Mouse (Mus musculus) stomach, adult 2 months (tissue): ENCODE results near the gene Dedd. TPM values are rescaled to one million over a fixed set of nuclear protein-coding genes. Genes with fewer than 3 reads are reported as not detected.

ENCODE experiments used
- polyA plus RNA-seq: library from polyadenylated mRNA; depleted of rRNA; stranded (reverse); fragments of >200 nt; gene quantifications from 2 replicates; pipeline ENCODE4 v1.2.3, GENCODE M21; 2012; rRNA removed

Dedd gene
- 16.3 and 18.4 TPM in 2 replicates for polyA plus RNA-seq

DNA sequence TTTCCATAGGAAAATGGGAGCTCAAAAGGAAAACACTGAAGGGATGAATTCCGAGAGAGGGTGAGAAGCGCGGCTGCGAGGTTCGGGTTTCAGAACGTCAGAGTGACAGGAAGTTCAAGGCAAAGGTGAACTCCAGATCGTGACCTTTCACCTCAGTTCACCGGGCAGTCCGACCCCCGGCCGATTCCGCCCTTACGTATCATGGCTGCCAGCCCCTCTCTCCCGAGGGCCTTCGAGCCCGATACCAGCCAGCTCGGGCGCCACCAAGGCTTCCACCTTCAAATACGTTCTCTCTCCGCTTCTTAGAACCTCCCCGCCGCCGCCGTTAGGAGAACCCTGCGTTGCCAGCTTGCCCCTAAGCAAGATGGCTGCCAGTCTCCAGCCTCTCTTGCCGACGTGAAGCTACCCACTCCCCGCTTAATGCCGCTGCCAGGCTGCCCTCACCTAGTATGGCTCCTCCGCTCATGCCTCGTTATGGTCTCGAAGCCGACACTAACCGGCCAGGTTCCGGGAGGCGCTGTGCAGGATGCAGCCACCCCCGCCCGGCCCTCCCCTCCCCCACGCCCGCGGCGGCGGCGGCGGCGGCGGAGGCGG lies at the start of gene Dedd:
TSS of gene Dedd (plus strand) at position 307 of the 594 bp plus-strand sequence.

DNA sequence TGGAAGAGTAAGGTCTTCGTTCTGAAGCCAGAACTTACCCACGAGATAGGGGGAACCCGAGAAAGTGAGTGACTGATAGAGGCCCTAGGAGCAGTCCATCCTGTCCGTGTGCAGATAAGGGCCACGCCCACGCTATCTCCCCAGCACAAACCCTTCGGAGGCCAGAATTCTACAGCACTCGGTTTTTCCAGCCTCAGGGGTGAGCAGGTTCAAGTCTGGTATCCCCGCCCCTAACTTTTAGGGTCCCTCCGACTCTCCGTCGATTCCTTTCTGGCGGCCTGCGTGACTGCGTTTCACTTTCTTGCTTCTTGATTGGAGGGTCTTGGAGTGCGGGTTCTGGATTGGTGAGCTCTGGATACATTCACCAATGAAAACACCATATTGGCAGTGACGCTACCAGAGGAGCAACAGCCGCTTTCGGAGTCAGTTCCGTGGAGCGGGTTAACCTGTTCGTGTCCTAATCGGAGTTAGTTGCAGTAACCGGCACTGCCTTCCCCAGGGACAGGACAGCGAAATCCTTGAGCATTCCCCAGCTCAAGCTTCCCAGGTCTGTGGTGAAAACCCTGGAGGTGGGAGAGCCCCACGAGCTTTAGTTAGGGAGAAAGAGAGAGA lies 47.9 kb upstream of the Dedd start, which contains the start of gene Ppox:
TSS of gene Ppox (minus strand) at position 271 of the 612 bp plus-strand sequence.

DNA sequence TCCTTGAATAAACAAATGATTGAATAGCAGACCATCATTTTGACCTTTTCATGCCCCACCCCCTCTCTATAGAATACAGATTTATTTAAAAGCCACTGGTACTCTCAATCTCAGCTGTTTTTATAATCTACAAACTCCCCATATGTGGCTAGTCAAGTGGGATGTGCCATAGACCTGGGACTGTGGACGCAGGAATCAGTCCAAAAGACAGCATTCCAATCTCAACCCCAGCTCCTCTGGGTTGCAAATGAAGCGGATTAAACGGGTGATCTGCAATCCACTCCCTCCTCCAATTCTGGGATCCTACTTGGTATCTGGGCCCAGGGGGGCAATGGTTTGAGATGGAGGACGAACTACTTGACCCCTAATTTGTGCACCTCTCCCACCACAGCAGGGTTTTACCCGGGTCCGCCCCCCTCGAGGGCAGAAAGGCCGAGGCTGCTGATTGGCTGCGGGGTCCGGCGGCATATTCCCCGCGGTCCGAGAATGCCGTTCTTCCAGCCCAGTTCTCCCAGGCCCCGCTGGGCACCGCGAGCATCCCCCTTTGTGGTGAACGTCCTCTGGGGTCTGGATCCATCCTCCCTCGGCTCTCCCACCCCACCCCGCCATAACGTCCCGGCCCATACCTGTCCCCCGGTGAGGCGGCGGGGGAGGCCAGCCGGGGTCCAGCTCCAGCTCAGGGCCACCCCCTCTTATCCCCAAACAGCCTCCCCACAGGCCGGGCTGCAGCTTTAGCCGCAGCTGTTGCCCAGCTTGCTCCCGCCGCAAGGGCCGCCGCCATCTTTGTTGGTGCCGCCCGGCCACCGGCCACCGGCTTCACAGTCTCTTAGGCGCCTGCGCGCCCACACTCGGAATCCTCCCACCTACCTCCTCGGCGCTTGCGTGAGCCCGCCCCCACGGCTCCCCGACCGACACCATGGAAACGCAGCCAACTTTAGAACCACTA lies 41.5 kb upstream of the Dedd start, which contains the start of gene Usp21:
TSS of gene Usp21 (minus strand) at position 856 of the 946 bp plus-strand sequence.

DNA sequence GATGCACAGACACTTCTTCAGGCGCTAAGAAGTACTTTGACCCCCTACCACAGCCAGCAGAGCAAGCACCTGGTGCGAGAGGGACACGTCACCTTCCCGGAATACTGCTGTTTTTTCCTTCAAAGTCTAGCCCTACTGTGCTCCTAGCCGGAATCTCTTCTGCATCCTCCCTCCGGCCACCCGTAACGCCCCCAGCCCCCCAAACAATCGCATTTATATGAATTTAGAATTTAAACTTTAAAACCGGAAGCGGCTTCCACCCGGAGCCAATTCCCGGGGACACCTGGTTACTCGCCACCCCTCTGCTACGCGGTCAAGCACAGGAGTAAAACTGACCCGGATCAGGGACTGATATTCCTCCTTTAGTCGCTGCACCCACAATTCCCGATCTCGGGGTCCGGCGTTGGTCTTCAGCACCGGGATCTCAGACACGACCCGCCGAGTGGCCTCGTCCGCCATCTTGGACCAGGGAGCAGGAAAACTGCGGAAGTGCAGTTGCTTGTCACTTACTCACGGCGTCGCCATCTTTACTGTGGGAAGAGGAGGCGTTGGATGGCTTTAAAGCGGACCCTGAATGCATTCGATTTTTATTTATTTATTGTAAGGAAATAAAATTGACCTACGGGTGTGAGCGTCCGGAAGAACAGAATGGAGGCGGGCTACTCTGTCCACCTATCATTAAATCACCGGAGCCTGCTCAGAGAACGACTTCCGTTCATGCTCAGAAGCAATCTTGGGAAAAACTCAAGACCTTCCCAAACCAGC lies 34.5 kb upstream of the Dedd start, which contains the start of gene Ufc1:
TSS of gene Ufc1 (minus strand) at position 727 of the 765 bp plus-strand sequence.

GRCm38 (mm10) chr1:171345225-171346094 lies 16.5 kb downstream of the Dedd start, which contains the start of the genes Nit1 and Pfdn2:
TSS of gene Nit1 (minus strand) at chr1:171345646.
TSS of gene Pfdn2 (plus strand) at chr1:171345670.

GRCm38 (mm10) chr1:171360656-171361055 lies 31.7 kb downstream of the Dedd start, which contains the start of gene Klhdc9:
TSS of gene Klhdc9 (minus strand) at chr1:171360798.

GRCm38 (mm10) chr1:171369845-171370556 lies 41.1 kb downstream of the Dedd start, which contains the start of gene Nectin4:
TSS of gene Nectin4 (plus strand) at chr1:171370099.

GRCm38 (mm10) chr1:171388376-171389102 lies 59.6 kb downstream of the Dedd start, which contains the start of gene Arhgap30:
TSS of gene Arhgap30 (plus strand) at chr1:171388954.

Other genes starting within 250 kb of the Dedd start
- 1.2 and 1.4 TPM in 2 replicates for gene Cfap126, start 215.2 kb upstream of the Dedd start, polyA plus RNA-seq
- 87.8 and 99.3 TPM in 2 replicates for gene Sdhc, start 178.5 kb upstream of the Dedd start, polyA plus RNA-seq
- gene Mpz, start 178.4 kb upstream of the Dedd start, polyA plus RNA-seq = 0.87 and 1.1 TPM in 2 replicates
- 41.3 and 54.6 TPM in 2 replicates for gene Pcp4l1, start 132.9 kb upstream of the Dedd start, polyA plus RNA-seq
- 0.04 and 0.11 TPM in 2 replicates for gene Nr1i3, start 115.2 kb upstream of the Dedd start, polyA plus RNA-seq
- 20.4 and 21.3 TPM in 2 replicates for gene Tomm40l, start 106.6 kb upstream of the Dedd start, polyA plus RNA-seq
- 0.42 and 1.5 TPM in 2 replicates for gene Apoa2, start 104.1 kb upstream of the Dedd start, polyA plus RNA-seq
- gene Fcer1g, start 94.8 kb upstream of the Dedd start, polyA plus RNA-seq = 16.4 and 22.5 TPM in 2 replicates
- 2.8 and 2.9 TPM in 2 replicates for gene Adamts4, start 78.7 kb upstream of the Dedd start, polyA plus RNA-seq
- gene Ndufs2, start 77.8 kb upstream of the Dedd start, polyA plus RNA-seq = 62.4 and 62.6 TPM in 2 replicates
- gene B4galt3, start 58.8 kb upstream of the Dedd start, polyA plus RNA-seq = 40.4 and 47.1 TPM in 2 replicates
- 16.4 and 17.4 TPM in 2 replicates for gene Ppox, start 48.0 kb upstream of the Dedd start, polyA plus RNA-seq
- 19.0 and 19.2 TPM in 2 replicates for gene Usp21, start 41.2 kb upstream of the Dedd start, polyA plus RNA-seq
- 8.7 and 9.2 TPM in 2 replicates for gene Ufc1, start 34.1 kb upstream of the Dedd start, polyA plus RNA-seq
- 39.2 and 41.0 TPM in 2 replicates for gene Nit1, start 16.5 kb downstream of the Dedd start, polyA plus RNA-seq
- 1.2 and 1.9 TPM in 2 replicates for gene Pfdn2, start 16.5 kb downstream of the Dedd start, polyA plus RNA-seq
- gene Klhdc9, start 31.7 kb downstream of the Dedd start, polyA plus RNA-seq = 0.18 and 0.57 TPM in 2 replicates
- gene Nectin4, start 41.0 kb downstream of the Dedd start, polyA plus RNA-seq = 10.8 and 11.6 TPM in 2 replicates
- gene Arhgap30, start 59.8 kb downstream of the Dedd start, polyA plus RNA-seq = 1.1 and 1.5 TPM in 2 replicates
- 35.3 and 39.4 TPM in 2 replicates for gene Usf1, start 82.2 kb downstream of the Dedd start, polyA plus RNA-seq
- gene Tstd1, start 89.7 kb downstream of the Dedd start, polyA plus RNA-seq = 26.3 and 54.4 TPM in 2 replicates
- 43.0 and 50.4 TPM in 2 replicates for gene F11r, start 108.4 kb downstream of the Dedd start, polyA plus RNA-seq
- gene Alyref2, start 174.3 kb downstream of the Dedd start, polyA plus RNA-seq = 0.88 and 2.0 TPM in 2 replicates
- 2.5 and 36.8 TPM in 2 replicates for gene Itln1, start 206.1 kb downstream of the Dedd start, polyA plus RNA-seq
- gene Cd244a, start 230.0 kb downstream of the Dedd start, polyA plus RNA-seq = 0.10 TPM in 1 of 2 replicates, not detected in the other